Mouse (Mus musculus): ENCODE results near the gene Ttc28. TPM values are rescaled to one million over a fixed set of nuclear protein-coding genes. Genes with fewer than 3 reads are reported as not detected.

Ttc28 gene
- total and polyA plus RNA-seq, 3 experiments = 0.21 to 0.89 (median 0.28) TPM

GRCm38 (mm10) chr5:111063991-111064390 lies 184.4 kb downstream of the Ttc28 start:
- DNase-seq (ENCODE audit: extremely low read depth) = no peak

DNA sequence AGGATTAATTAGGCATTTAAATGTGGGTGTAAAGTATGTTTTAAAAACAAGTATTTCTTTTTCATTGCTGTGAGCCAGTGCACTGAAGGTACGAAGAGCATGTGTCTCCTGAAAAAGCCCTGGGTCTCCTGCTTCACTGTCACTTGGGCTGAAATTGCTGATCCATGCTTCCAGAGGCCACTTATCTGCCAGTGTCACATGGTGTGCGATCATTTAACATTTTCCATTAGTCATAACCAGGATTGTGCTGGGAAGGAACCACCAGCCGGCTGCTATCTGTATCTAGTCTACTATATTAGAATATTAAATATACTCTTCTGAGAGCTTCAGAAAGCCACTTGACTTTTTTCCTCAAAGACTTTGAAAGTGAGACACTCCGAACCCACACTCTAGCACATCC lies 186.2 kb downstream of the Ttc28 start:
- Histone ChIP-seq H3K9me3 (replicated peaks; ENCODE audit: low read length) (no peaks in the 10 kb centered on the region), H3K4me1 (ENCODE audit: control insufficient read depth in 1 of 2, insufficient read depth in 2 of 2) (no peaks in the 10 kb centered on the region), H3K79me2 (replicated peaks; ENCODE audit: control insufficient read depth, extremely low read depth, insufficient read depth, poor library complexity, severe bottlenecking) (no peaks in the 10 kb centered on the region), H3K9ac (ENCODE audit: insufficient read depth, low read depth) (no peak overlapping the region), H3K4me2 (ENCODE audit: insufficient read depth, low read depth, poor library complexity, severe bottlenecking) (no peak overlapping the region), H3K27me3 (replicated peaks) (no peaks in the 10 kb centered on the region), H3K4me3 (replicated peaks in 1 of 3; ENCODE audit: low read depth in 2 of 3, low read length in 2 of 3, poor library complexity in 1 of 3) (no peak overlapping the region), H3K36me3 (replicated peaks in 1 of 2; ENCODE audit: control insufficient read depth in 1 of 2, insufficient read depth in 1 of 2, low read length in 1 of 2) (no peaks in the 10 kb centered on the region), H3K27ac (ENCODE audit: insufficient read depth, low read depth) (no peak overlapping the region)
- no peak for DNase-seq (ENCODE audit: extremely low read depth)
- in situ Hi-C loops (cut with MboI; ENCODE audit: low pct_ligation_motif_present, low pct_unique_long_range_greater_than_20kb, low sequenced_read_pairs) (no loop called here), dilution Hi-C loops (cut with MboI; ENCODE audit: extremely low pct_ligation_motif_present, extremely low pct_unique_long_range_greater_than_20kb, low sequenced_read_pairs) (no loop called here)
- no peak for TF ChIP-seq CTCF (conservative IDR thresholded peaks at IDR 0.05 in 1 of 2, IDR thresholded peaks at IDR 0.05 in 1 of 2; ENCODE audit: low read depth in 2 of 2, low read length in 2 of 2)
- no peak for TF ChIP-seq ZC3H11A (IDR thresholded peaks at IDR 0.05; ENCODE audit: low read depth, low read length)
- TF ChIP-seq CHD2 (IDR thresholded peaks at IDR 0.05; ENCODE audit: low read length) = no peak
- no peak for TF ChIP-seq USF2 (conservative IDR thresholded peaks at IDR 0.05; ENCODE audit: low read depth, low read length)
- no peak for TF ChIP-seq MEF2A (IDR thresholded peaks at IDR 0.05; ENCODE audit: borderline replicate concordance, low read depth, low read length)
- no peak for TF ChIP-seq USF1 (IDR thresholded peaks at IDR 0.05; ENCODE audit: low read depth, low read length)
- TF ChIP-seq NRF1 (IDR thresholded peaks at IDR 0.05; ENCODE audit: low read depth, low read length) = no peak
- TF ChIP-seq JUN (IDR thresholded peaks at IDR 0.05; ENCODE audit: insufficient read depth, low read depth, low read length) = no peak
- TF ChIP-seq TBP (conservative IDR thresholded peaks at IDR 0.05; ENCODE audit: low read depth, low read length) = no peak
- TF ChIP-seq POLR2A (IDR thresholded peaks at IDR 0.05; ENCODE audit: low read depth, low read length) = no peak
- no peak for TF ChIP-seq MXI1 (IDR thresholded peaks at IDR 0.05; ENCODE audit: low read depth, low read length)
- no peak for TF ChIP-seq UBTF (IDR thresholded peaks at IDR 0.05; ENCODE audit: low read depth, low read length)

More at GRCm38 (mm10) chr5:111063991-111064390, 184.4 kb downstream of the Ttc28 start:
- H3K27me3 ChIP-seq (replicated peaks) = no peaks in the 10 kb centered on the region
- no peaks in the 10 kb centered on the region for H3K79me2 ChIP-seq (replicated peaks; ENCODE audit: control insufficient read depth, extremely low read depth, insufficient read depth, poor library complexity, severe bottlenecking)
- H3K4me3 ChIP-seq (replicated peaks in 1 of 3; ENCODE audit: low read depth in 2 of 3, low read length in 2 of 3, poor library complexity in 1 of 3) = no peak overlapping the region
- no peak overlapping the region for H3K27ac ChIP-seq (ENCODE audit: insufficient read depth, low read depth)
- H3K4me1 ChIP-seq (ENCODE audit: control insufficient read depth in 1 of 2, insufficient read depth in 2 of 2) = peaks cover 0 to 4% of the 10 kb centered on the region in 2 experiments; a peak in 1 of 4 replicates
- in situ Hi-C loops (cut with MboI; ENCODE audit: low pct_ligation_motif_present, low pct_unique_long_range_greater_than_20kb, low sequenced_read_pairs) = no loop called here
- no peak for TF ChIP-seq MXI1 (IDR thresholded peaks at IDR 0.05; ENCODE audit: low read depth, low read length)
- TF ChIP-seq POLR2AphosphoS2 (IDR thresholded peaks at IDR 0.05; ENCODE audit: low read depth, low read length) = no peak
- no peak for TF ChIP-seq EP300 (IDR thresholded peaks at IDR 0.05; ENCODE audit: low read length)
- no peak for TF ChIP-seq USF1 (IDR thresholded peaks at IDR 0.05; ENCODE audit: low read depth, low read length)
- TF ChIP-seq NELFE (IDR thresholded peaks at IDR 0.05; ENCODE audit: low read depth, low read length) = no peak
- TF ChIP-seq ETS1 (conservative IDR thresholded peaks at IDR 0.05; ENCODE audit: low read depth, low read length) = no peak
- TF ChIP-seq IRF4 (IDR thresholded peaks at IDR 0.05; ENCODE audit: low read depth, low read length) = no peak
- TF ChIP-seq USF2 (conservative IDR thresholded peaks at IDR 0.05; ENCODE audit: low read depth, low read length) = no peak
- TF ChIP-seq ELF1 (IDR thresholded peaks at IDR 0.05; ENCODE audit: low read depth, low read length) = no peak
- no peak for TF ChIP-seq MYC (IDR thresholded peaks at IDR 0.05; ENCODE audit: low read depth, low read length)
- TF ChIP-seq POLR2A (IDR thresholded peaks at IDR 0.05; ENCODE audit: low read depth, low read length) = no peak
- no peak for TF ChIP-seq ZMIZ1 (IDR thresholded peaks at IDR 0.05; ENCODE audit: low read depth, low read length)
- no peak for TF ChIP-seq TBP (conservative IDR thresholded peaks at IDR 0.05; ENCODE audit: low read depth, low read length)
- TF ChIP-seq MAX (IDR thresholded peaks at IDR 0.05; ENCODE audit: low read length) = no peak
- TF ChIP-seq NRF1 (IDR thresholded peaks at IDR 0.05; ENCODE audit: low read depth, low read length) = no peak
- H3K4me2 ChIP-seq (ENCODE audit: insufficient read depth, low read depth, poor library complexity, severe bottlenecking) = no peak overlapping the region
- H3K36me3 ChIP-seq (replicated peaks in 1 of 2; ENCODE audit: control insufficient read depth in 1 of 2, insufficient read depth in 1 of 2, low read length in 1 of 2) = no peaks in the 10 kb centered on the region
- H3K9me3 ChIP-seq (replicated peaks; ENCODE audit: low read length) = no peaks in the 10 kb centered on the region
- no peak overlapping the region for H3K9ac ChIP-seq (ENCODE audit: insufficient read depth, low read depth)
- dilution Hi-C loops (cut with MboI; ENCODE audit: extremely low pct_ligation_motif_present, extremely low pct_unique_long_range_greater_than_20kb, low sequenced_read_pairs) = no loop called here

Data from CH12.LX (cell line).